Mouse (Mus musculus): Measurements from ENCODE around the gene Akap5. TPM values are rescaled to one million over a fixed set of nuclear protein-coding genes. Genes with fewer than 3 reads are reported as not detected.

Gene Akap5
- polyA plus RNA-seq, 1 experiment from 2014 or later: 28.7 TPM

DNA sequence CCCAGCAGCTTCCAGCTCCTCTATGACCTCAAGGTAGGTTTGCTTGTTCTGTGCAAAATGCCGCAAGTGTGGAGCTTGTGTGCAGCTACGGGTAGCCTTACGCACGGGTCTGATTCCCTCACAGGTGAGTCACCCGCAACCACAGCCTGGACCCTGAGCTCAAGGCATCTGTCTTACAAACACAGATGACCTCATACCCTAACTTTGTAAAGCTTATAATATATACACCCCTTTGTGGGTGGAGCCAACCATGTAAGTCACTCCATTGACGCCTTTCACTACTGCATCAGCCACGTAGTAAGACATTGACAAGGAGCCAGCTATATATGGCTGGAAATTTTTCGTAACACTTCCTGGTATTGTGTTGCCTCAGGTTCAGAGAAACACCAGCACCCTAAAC, 12.7 kb upstream of the Akap5 start:
- 72% methylated on average over 8 of the region's 8 CpGs for WGBS
- peaks cover 25% of the 10 kb centered on the region for H3K36me3 ChIP-seq

GRCm38 (mm10) chr12:76318282-76319212, 6.1 kb upstream of the Akap5 start:
- Histone ChIP-seq H3K36me3 (peaks cover 19% of the 10 kb centered on the region), H3K9me3 (no peaks in the 10 kb centered on the region), H3K27me3 (no peaks in the 10 kb centered on the region), H3K4me2 (peak overlapping the region; percentile 20; the same call in 1 of the 2 replicates), H3K9ac (no peak overlapping the region), H3K4me1 (peaks cover 32% of the 10 kb centered on the region), H3K27ac (peak overlapping the region; percentile 91), H3K4me3 (no peak overlapping the region)
- ATAC-seq (ENCODE audit: borderline replicate concordance, extremely low read depth, low FRiP score, low TSS enrichment): peak; percentile 86
- 7% methylated on average over 9 of the region's 9 CpGs for WGBS

More for the DNA sequence above, 12.7 kb upstream of the Akap5 start:
- Histone ChIP-seq H3K4me3 (no peak overlapping the region), H3K27ac (peak overlapping the region; percentile 5; the same call in 1 of the 2 replicates), H3K4me1 (peaks cover 23% of the 10 kb centered on the region), H3K9me3 (no peaks in the 10 kb centered on the region), H3K9ac (no peak overlapping the region), H3K27me3 (no peaks in the 10 kb centered on the region), H3K4me2 (no peak overlapping the region)
- ATAC-seq (ENCODE audit: borderline replicate concordance, extremely low read depth, low FRiP score, low TSS enrichment): no peak

DNA sequence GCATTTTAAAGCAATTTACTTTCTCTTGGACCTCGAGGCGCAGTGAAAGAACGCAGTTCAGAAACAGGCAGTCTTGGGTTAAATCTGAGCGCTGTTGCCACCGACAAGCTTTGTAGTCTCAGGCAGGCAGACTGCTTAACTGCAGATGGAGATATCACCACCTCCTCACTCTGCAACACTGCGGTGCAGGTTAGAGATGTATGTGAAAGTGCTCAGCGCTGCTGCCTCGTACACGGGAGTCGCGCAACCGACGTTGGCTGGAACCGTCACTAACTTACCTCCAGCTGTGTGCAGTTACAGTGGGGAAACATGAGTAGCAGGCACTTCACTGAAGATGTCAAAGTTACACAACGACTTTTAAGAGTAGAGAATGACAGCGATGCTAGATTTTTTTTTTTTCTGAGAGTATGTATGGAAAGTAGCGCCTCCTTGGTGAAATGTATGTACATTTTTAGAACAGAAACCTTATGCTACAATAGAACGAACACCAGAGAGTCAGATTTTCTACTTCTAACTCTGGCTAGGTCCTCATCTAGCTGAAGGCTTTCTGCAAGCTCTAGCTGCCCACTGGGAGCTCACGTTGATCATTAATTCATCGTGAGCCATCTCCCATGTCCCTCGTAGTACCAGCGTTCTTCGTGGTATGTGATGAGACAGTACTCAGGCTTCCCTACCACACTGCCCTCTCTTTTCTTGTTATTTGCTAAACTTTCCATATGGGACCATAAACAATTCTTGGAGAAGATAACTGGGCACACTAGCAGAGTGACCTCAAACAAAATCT, 1.9 kb downstream of the Akap5 start:
- Histone ChIP-seq H3K4me2 (peak overlapping the region; percentile 87), H3K4me3 (peak overlapping the region; percentile 62), H3K36me3 (0 out of 2 replicates have a peak, but pooled peaks cover 10% of the 10 kb centered on the region), H3K4me1 (peaks cover 12% of the 10 kb centered on the region; the same call in 1 of the 2 replicates), H3K9me3 (no peaks in the 10 kb centered on the region), H3K9ac (no peak overlapping the region), H3K27me3 (no peaks in the 10 kb centered on the region), H3K27ac (no peak overlapping the region)
- 69% methylated on average over 23 of the region's 23 CpGs for WGBS
- ATAC-seq (ENCODE audit: borderline replicate concordance, extremely low read depth, low FRiP score, low TSS enrichment): no peak

GRCm38 (mm10) chr12:76328567-76329354, 4.1 kb downstream of the Akap5 start:
- H3K27ac ChIP-seq: no peak overlapping the region
- H3K4me2 ChIP-seq: no peak overlapping the region
- H3K4me1 ChIP-seq: peaks cover 8% of the 10 kb centered on the region; the same call in 1 of the 2 replicates
- H3K4me3 ChIP-seq: no peak overlapping the region
- no peak overlapping the region for H3K9ac ChIP-seq
- no peaks in the 10 kb centered on the region for H3K27me3 ChIP-seq
- H3K9me3 ChIP-seq: no peaks in the 10 kb centered on the region
- ATAC-seq (ENCODE audit: borderline replicate concordance, extremely low read depth, low FRiP score, low TSS enrichment): no peak
- WGBS: 81% methylated on average over 6 of the region's 6 CpGs
- H3K36me3 ChIP-seq: 0 out of 2 replicates have a peak, but pooled peaks cover 10% of the 10 kb centered on the region

- no peak overlapping the region for H3K27ac ChIP-seq
- no peak for ATAC-seq (ENCODE audit: borderline replicate concordance, extremely low read depth, low FRiP score, low TSS enrichment)
- 0 out of 2 replicates have a peak, but pooled peaks cover 4% of the 10 kb centered on the region for H3K36me3 ChIP-seq
- H3K9me3 ChIP-seq: no peaks in the 10 kb centered on the region
- no peak overlapping the region for H3K4me3 ChIP-seq
- H3K9ac ChIP-seq: no peak overlapping the region
- WGBS: 92% methylated on average over 5 of the region's 5 CpGs
- no peaks in the 10 kb centered on the region for H3K27me3 ChIP-seq
- no peak overlapping the region for H3K4me2 ChIP-seq
- H3K4me1 ChIP-seq: 0 out of 2 replicates have a peak, but pooled peaks cover 4% of the 10 kb centered on the region
Observed at GRCm38 (mm10) chr12:76333688-76334087, 9.0 kb downstream of the Akap5 start.

DNA sequence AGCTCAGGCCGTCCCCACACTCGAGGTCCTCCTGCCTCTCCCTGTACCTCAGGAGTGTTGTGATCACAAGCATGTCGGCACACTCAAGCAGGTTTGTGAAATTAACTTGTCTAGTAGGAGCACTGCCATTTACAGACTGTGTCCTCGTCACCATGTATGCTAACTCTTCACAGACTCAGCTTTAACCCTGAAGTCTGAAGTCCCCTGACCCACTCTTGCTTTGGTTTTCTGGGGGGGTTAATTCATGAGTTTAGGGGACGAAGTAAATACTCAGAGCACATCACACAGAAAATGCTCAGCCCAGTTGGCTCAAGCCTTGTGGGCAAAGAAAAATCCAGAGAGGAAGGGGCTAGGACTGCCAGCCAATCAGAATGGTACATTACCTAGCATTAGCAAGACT, 10.9 kb downstream of the Akap5 start:
- Histone ChIP-seq H3K4me1 (0 out of 2 replicates have a peak, but pooled peaks cover 4% of the 10 kb centered on the region), H3K27me3 (no peaks in the 10 kb centered on the region), H3K27ac (no peak overlapping the region), H3K36me3 (0 out of 2 replicates have a peak, but pooled peaks cover 4% of the 10 kb centered on the region), H3K9me3 (no peaks in the 10 kb centered on the region), H3K4me3 (no peak overlapping the region), H3K9ac (no peak overlapping the region), H3K4me2 (no peak overlapping the region)
- ATAC-seq (ENCODE audit: borderline replicate concordance, extremely low read depth, low FRiP score, low TSS enrichment): no peak
- 55% methylated on average over 5 of the region's 5 CpGs for WGBS

GRCm38 (mm10) chr12:76336111-76336965, 11.6 kb downstream of the Akap5 start:
- H3K4me3 ChIP-seq: no peak overlapping the region
- no peak overlapping the region for H3K4me2 ChIP-seq
- no peaks in the 10 kb centered on the region for H3K36me3 ChIP-seq
- peak overlapping the region; percentile 24; the same call in 1 of the 2 replicates for H3K27ac ChIP-seq
- ATAC-seq (ENCODE audit: borderline replicate concordance, extremely low read depth, low FRiP score, low TSS enrichment): no peak
- 58% methylated on average over 17 of the region's 17 CpGs for WGBS
- H3K4me1 ChIP-seq: 0 out of 2 replicates have a peak, but pooled peaks cover 4% of the 10 kb centered on the region
- H3K9me3 ChIP-seq: no peaks in the 10 kb centered on the region
- no peak overlapping the region for H3K9ac ChIP-seq
- no peaks in the 10 kb centered on the region for H3K27me3 ChIP-seq

DNA sequence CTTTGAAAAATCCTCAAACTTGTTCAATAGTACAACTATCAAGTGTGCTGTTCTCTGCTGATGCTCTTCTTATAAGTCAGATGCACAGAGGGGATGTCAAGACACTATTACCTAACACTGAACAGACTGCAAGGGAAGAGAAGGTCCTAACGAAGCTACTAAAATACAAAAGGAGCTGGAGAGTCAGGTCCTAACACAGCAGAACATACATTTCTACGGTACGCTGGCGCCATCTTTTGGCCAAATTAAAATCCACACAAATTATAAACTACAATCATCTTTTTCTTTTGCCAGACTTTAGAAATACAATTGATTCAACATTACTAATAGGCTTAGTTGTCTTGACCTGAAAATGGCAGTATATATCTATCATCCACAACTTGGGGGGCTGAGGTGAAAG, 16.4 kb downstream of the Akap5 start:
- 0 out of 2 replicates have a peak, but pooled peaks cover 4% of the 10 kb centered on the region for H3K4me1 ChIP-seq
- H3K27ac ChIP-seq: no peak overlapping the region
- H3K9me3 ChIP-seq: no peaks in the 10 kb centered on the region
- no peak overlapping the region for H3K9ac ChIP-seq
- H3K4me2 ChIP-seq: no peak overlapping the region
- no peaks in the 10 kb centered on the region for H3K27me3 ChIP-seq
- H3K36me3 ChIP-seq: no peaks in the 10 kb centered on the region
- no peak overlapping the region for H3K4me3 ChIP-seq
- WGBS: 4% methylated on average over 4 of the region's 4 CpGs
- no peak for ATAC-seq (ENCODE audit: borderline replicate concordance, extremely low read depth, low FRiP score, low TSS enrichment)

GRCm38 (mm10) chr12:76345759-76346455, 21.2 kb downstream of the Akap5 start:
- no peak overlapping the region for H3K4me3 ChIP-seq
- ATAC-seq (ENCODE audit: borderline replicate concordance, extremely low read depth, low FRiP score, low TSS enrichment): no peak
- H3K36me3 ChIP-seq: peaks cover 11% of the 10 kb centered on the region; the same call in 1 of the 2 replicates
- 74% methylated on average over 6 of the region's 6 CpGs for WGBS
- no peaks in the 10 kb centered on the region for H3K9me3 ChIP-seq
- no peak overlapping the region for H3K9ac ChIP-seq
- H3K27me3 ChIP-seq: no peaks in the 10 kb centered on the region
- H3K4me1 ChIP-seq: no peaks in the 10 kb centered on the region
- no peak overlapping the region for H3K27ac ChIP-seq
- H3K4me2 ChIP-seq: no peak overlapping the region

DNA sequence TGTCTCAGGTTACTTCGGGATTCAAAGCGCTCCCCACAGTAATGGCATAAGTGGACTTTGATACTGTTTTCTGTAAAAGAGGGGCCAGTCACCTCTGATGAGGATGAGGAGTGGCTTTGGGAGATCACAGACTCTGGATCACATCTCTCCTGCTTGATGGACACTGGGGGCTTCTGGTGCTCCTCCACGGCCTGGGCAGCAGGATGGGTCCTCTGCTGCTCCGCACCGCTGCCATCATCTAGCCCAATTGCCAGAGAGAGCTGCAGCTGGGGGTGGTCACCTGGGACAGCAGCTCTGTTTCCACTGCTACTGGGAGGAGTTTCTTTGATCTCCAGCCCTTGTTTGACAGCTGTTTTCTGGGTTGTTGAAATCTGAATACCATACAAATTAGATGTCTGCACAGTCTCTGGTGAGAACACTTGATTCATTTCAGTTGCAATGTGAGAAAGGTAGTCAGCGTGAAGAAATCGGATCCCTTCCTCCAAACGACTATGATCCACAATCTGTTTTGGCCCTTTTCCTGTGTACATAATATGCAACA, 25.1 kb downstream of the Akap5 start:
- Histone ChIP-seq H3K4me2 (no peak overlapping the region), H3K9ac (no peak overlapping the region), H3K27ac (no peak overlapping the region), H3K36me3 (peaks cover 14% of the 10 kb centered on the region; the same call in 1 of the 2 replicates), H3K9me3 (no peaks in the 10 kb centered on the region), H3K4me1 (no peaks in the 10 kb centered on the region), H3K4me3 (no peak overlapping the region), H3K27me3 (no peaks in the 10 kb centered on the region)
- WGBS: 81% methylated on average over 8 of the region's 8 CpGs
- no peak for ATAC-seq (ENCODE audit: borderline replicate concordance, extremely low read depth, low FRiP score, low TSS enrichment)
